Mouse (Mus musculus) embryonic facial prominence, embryonic 12.5 days (tissue): ENCODE data around the gene Psmb9. TPM values are rescaled to one million over a fixed set of nuclear protein-coding genes. Genes with fewer than 3 reads are reported as not detected.

Experiments used
- ATAC-seq: fragments of 200-750 bp; cut with Nextera tagmentation; 2 replicates; pipeline ENCODE4 v1.8.0; 2017; ENCODE audit not compliant: insufficient number of reproducible peaks, insufficient read depth, low FRiP score, low TSS enrichment
- H3K27ac ChIP-seq: fragments of 300-500 bp; sonication (generic); 2 replicates; pipeline ENCODE4 v1.5.1; 2016; ENCODE audit warnings: mild to moderate bottlenecking
- H3K27me3 ChIP-seq: fragments of 300-500 bp; sonication (generic); 2 replicates; pipeline ENCODE4 v1.6.1; 2016; ENCODE audit warnings: mild to moderate bottlenecking, moderate library complexity
- H3K36me3 ChIP-seq: fragments of 300-500 bp; sonication (generic); 2 replicates; pipeline ENCODE4 v1.6.1; 2016; ENCODE audit warnings: mild to moderate bottlenecking
- H3K4me1 ChIP-seq: fragments of 300-500 bp; sonication (generic); 2 replicates; pipeline ENCODE4 v1.6.1; 2016
- H3K4me2 ChIP-seq: fragments of 300-500 bp; sonication (generic); replicated peaks from 2 replicates; pipeline ENCODE4 v1.6.1; 2016; ENCODE audit warnings: mild to moderate bottlenecking, moderate library complexity
- H3K4me3 ChIP-seq: fragments of 300-500 bp; sonication (generic); 2 replicates; pipeline ENCODE4 v1.5.1; 2016; ENCODE audit warnings: mild to moderate bottlenecking
- H3K9ac ChIP-seq: fragments of 300-500 bp; sonication (generic); 2 replicates; pipeline ENCODE4 v1.6.1; 2016; ENCODE audit warnings: mild to moderate bottlenecking, moderate library complexity
- H3K9me3 ChIP-seq: fragments of 300-500 bp; sonication (generic); 2 replicates; pipeline ENCODE4 v1.6.1; 2016; ENCODE audit warnings: mild to moderate bottlenecking, moderate library complexity
- WGBS: fragments of 180-500 bp; shearing (Covaris S2); methylation state at CpG from one replicate; pipeline ENCODE4 v1.1.7; 2016; 5-methylcytosine and 5-hydroxymethylcytosine counted together
- polyA plus RNA-seq: library from polyadenylated mRNA; unstranded; fragments of >200 nt; fragmentation: Nextera tagmentation; extraction: Ambion mirVana; gene quantifications from 2 replicates; pipeline ENCODE4 v1.2.1, GENCODE M21; 2016

Psmb9 gene
- polyA plus RNA-seq, 1 experiment from 2014 or later = 2.0 TPM

DNA sequence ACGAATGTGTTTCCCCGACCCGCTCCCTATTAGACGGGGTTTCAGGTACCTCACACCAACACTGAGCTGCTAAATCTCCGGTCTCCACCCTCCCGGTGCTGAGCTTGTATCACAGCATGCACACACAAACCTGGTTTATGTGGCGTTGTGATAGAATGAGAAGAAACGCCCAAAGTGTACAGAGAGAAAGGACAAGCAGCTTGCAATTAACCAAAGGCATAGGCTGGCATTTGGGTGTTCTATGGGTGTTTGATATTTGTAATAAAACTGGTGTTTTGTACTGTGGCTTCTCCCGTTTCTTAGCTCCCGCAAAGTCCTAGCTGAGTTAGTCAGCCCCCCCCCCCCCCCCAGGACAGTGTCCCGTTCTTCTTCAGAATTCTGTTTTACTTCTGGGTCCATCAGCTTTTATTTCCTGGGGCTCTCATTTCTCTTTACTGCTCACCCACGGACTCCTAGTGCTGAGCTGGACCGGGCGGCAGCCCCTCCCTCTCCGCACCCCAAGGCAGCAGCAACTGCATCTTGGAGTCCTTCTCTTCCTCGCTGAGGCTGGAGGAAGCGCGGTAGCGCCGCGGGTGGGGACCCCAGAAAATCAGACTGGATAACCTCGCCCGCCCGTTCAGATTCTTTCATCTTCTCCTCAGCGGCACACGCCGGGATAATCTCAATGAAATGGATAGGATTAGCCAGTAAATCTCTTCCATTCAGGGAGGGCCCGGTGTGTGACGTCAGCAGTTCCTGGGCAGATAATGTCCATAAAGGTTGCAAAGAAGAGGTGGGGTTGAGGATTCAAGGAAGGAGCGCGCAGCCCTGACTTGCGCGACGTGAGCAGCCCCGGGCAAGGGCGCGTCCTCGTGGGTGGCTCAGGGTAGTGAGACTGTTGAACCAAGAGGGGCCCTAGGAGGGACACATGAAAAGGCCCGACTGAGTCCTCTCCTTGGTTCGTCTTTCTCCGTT is 9.7 kb upstream of the Psmb9 start, which contains the start of gene Psmb8:
Gene Psmb8, plus strand, starts transcription at position 781 of the 954 bp plus-strand sequence.
- Histone ChIP-seq H3K4me2 (peak within 1 kb of the TSS; percentile 58), H3K27me3 (peaks cover 89% of the 10 kb centered on the region), H3K4me1 (peaks cover 9% of the 10 kb centered on the region), H3K36me3 (no peaks in the 10 kb centered on the region), H3K4me3 (peak within 1 kb of the TSS; percentile 32), H3K9ac (no peak within 1 kb of the TSS), H3K27ac (no peak within 1 kb of the TSS), H3K9me3 (no peaks in the 10 kb centered on the region)
- 0 out of 2 replicates have a peak, but pooled peaks have one; percentile 48 for ATAC-seq
- WGBS = 4% methylated on average over 41 of the region's 41 CpGs

DNA sequence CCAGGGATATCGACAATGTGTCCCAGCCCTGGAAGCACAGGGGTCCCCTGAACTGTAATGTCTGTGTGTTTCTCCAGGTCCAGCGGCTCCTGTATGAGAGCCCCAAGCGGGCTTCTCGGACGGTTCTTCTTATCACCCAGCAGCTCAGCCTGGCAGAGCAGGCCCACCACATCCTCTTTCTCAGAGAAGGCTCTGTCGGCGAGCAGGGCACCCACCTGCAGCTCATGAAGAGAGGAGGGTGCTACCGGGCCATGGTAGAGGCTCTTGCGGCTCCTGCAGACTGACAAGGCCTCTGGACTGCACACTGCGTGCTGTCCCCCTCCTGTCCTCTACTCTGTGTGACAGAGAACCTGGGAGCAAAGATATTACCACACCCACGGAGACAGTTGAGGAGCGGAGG is 8.9 kb upstream of the Psmb9 start:
- H3K27me3 ChIP-seq = peaks cover 96% of the 10 kb centered on the region
- ATAC-seq = no peak
- H3K4me1 ChIP-seq = peaks cover 9% of the 10 kb centered on the region
- H3K4me3 ChIP-seq = no peak overlapping the region
- H3K4me2 ChIP-seq = no peak overlapping the region
- WGBS = 29% methylated on average over 12 of the region's 12 CpGs
- H3K36me3 ChIP-seq = no peaks in the 10 kb centered on the region
- no peak overlapping the region for H3K27ac ChIP-seq
- no peaks in the 10 kb centered on the region for H3K9me3 ChIP-seq
- H3K9ac ChIP-seq = no peak overlapping the region

DNA sequence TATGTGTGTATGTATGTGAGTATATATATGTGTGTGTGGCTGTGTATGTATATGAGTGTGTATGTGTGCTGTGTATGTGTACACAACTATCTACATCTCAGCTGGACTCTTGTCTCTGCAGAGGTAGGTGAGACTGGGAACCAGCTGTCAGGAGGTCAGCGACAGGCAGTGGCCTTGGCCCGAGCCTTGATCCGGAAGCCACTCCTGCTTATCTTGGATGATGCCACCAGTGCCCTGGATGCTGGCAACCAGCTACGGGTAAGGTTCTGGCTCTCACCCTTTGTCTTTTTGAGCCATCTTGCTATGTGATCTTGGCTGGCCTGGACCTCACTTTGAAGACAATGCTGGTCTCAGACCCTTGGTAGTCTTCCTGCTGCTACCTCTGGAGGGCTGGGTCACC is 7.2 kb upstream of the Psmb9 start:
- Histone ChIP-seq H3K9me3 (no peaks in the 10 kb centered on the region), H3K4me3 (no peak overlapping the region), H3K4me1 (peaks cover 9% of the 10 kb centered on the region), H3K4me2 (no peak overlapping the region), H3K36me3 (no peaks in the 10 kb centered on the region), H3K27me3 (peaks cover 97% of the 10 kb centered on the region), H3K27ac (no peak overlapping the region), H3K9ac (no peak overlapping the region)
- 95% methylated on average over 4 of the region's 4 CpGs for WGBS
- ATAC-seq = no peak

DNA sequence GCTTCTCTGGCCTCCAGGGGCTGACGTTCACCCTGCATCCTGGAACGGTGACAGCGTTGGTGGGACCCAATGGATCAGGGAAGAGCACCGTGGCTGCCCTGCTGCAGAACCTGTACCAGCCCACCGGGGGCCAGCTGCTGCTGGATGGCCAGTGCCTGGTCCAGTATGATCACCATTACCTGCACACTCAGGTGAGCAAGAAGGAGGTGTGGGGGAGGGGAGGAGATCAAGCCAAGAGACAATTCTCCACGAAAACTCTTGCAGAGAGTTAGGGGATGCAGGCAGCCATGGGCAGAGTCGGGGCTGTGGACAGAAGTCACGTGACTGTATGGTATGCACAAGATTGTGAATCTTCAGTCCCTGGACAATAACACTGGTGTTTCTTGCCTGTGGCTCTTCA is 5.9 kb upstream of the Psmb9 start:
- H3K4me3 ChIP-seq = no peak overlapping the region
- no peak overlapping the region for H3K9ac ChIP-seq
- H3K36me3 ChIP-seq = no peaks in the 10 kb centered on the region
- H3K4me1 ChIP-seq = peaks cover 9% of the 10 kb centered on the region
- H3K4me2 ChIP-seq = no peak overlapping the region
- no peaks in the 10 kb centered on the region for H3K9me3 ChIP-seq
- H3K27me3 ChIP-seq = peaks cover 96% of the 10 kb centered on the region
- 55% methylated on average over 8 of the region's 8 CpGs for WGBS
- no peak overlapping the region for H3K27ac ChIP-seq
- no peak for ATAC-seq

DNA sequence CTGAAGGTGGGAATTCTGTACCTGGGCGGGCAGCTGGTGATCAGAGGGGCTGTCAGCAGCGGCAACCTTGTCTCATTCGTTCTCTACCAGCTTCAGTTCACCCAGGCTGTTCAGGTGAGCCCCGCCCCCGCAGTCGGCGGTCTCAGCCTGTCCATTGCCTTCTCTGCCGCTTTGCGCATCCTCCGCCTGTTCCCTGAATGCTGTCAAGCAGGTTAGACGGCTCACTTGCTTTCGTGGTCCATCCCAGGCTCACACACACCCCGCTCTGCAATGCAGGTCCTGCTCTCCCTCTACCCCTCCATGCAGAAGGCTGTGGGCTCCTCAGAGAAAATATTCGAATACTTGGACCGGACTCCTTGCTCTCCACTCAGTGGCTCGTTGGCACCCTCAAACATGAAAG is 5.3 kb upstream of the Psmb9 start:
- Histone ChIP-seq H3K4me2 (0 out of 2 replicates have a peak overlapping the region, but pooled peaks have one; percentile 2), H3K27me3 (peaks cover 95% of the 10 kb centered on the region), H3K4me3 (no peak overlapping the region), H3K9me3 (no peaks in the 10 kb centered on the region), H3K36me3 (no peaks in the 10 kb centered on the region), H3K9ac (no peak overlapping the region), H3K27ac (no peak overlapping the region), H3K4me1 (peaks cover 8% of the 10 kb centered on the region; the same call in 1 of the 2 replicates)
- 22% methylated on average over 16 of the region's 16 CpGs for WGBS
- no peak for ATAC-seq

DNA sequence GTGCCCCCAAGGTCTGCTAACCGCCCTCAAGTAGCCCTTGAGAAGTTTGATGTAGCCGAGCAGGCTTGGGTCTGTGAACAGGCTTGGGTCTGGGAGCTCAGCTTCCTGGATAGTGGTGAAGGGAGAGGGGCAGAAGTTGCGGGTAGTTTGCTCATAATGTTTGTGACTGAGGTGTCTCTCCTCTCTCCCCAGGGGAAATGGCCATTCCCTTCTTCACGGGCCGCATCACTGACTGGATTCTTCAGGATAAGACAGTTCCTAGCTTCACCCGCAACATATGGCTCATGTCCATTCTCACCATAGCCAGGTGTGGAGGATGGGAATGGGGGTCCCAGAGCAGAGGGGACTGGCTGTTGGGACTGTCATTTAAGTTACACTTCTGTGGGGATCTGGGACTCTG is 1.4 kb upstream of the Psmb9 start:
- Histone ChIP-seq H3K36me3 (no peaks in the 10 kb centered on the region), H3K9ac (no peak overlapping the region), H3K9me3 (no peaks in the 10 kb centered on the region), H3K4me2 (no peak overlapping the region), H3K4me3 (no peak overlapping the region), H3K27me3 (peaks cover 79% of the 10 kb centered on the region), H3K4me1 (peaks cover 14% of the 10 kb centered on the region; the same call in 1 of the 2 replicates), H3K27ac (no peak overlapping the region)
- WGBS = 62% methylated on average over 6 of the region's 6 CpGs
- ATAC-seq = no peak

DNA sequence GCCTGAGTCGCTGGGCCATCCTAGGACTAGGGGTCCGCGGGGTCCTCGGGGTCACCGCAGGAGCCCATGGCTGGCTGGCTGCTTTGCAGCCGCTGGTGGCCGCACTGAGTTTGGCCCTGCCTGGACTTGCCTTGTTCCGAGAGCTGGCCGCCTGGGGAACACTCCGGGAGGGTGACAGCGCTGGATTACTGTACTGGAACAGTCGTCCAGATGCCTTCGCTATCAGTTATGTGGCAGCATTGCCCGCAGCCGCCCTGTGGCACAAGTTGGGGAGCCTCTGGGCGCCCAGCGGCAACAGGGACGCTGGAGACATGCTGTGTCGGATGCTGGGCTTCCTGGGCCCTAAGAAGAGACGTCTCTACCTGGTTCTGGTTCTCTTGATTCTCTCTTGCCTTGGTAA is 446 bp upstream of the Psmb9 start:
- H3K27ac ChIP-seq = no peak overlapping the region
- peak; percentile 17; the same call in 1 of the 2 replicates for ATAC-seq
- WGBS = 3% methylated on average over 20 of the region's 20 CpGs
- no peaks in the 10 kb centered on the region for H3K9me3 ChIP-seq
- no peaks in the 10 kb centered on the region for H3K36me3 ChIP-seq
- peak overlapping the region; percentile 63 for H3K9ac ChIP-seq
- H3K4me2 ChIP-seq = peak overlapping the region; percentile 86
- peaks cover 78% of the 10 kb centered on the region for H3K27me3 ChIP-seq
- peaks cover 14% of the 10 kb centered on the region; the same call in 1 of the 2 replicates for H3K4me1 ChIP-seq
- H3K4me3 ChIP-seq = peak overlapping the region; percentile 47

DNA sequence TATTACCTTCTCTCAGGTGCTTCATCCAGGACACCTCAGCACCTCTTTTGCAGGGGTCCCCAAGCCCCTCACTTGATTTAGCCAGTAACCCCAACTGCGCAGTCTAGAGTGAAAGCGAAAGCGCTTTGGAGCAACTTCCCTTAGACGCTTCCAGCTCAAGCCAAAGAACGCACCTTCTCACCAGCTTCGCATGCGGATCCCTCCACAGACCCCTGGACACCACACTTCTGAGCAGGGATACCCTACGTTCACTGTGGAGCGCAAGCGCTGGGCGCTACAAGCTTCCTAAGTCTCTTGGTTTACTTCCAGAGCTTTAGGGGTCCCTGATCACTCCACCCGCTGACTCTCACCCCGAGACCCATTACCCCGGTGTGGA is 691 bp downstream of the Psmb9 start:
- no peak overlapping the region for H3K27ac ChIP-seq
- ATAC-seq = no peak; the same call in 1 of the 2 replicates
- H3K27me3 ChIP-seq = peaks cover 73% of the 10 kb centered on the region
- H3K36me3 ChIP-seq = no peaks in the 10 kb centered on the region
- H3K4me2 ChIP-seq = peak overlapping the region; percentile 86
- peak overlapping the region; percentile 39; the same call in 1 of the 2 replicates for H3K9ac ChIP-seq
- H3K9me3 ChIP-seq = no peaks in the 10 kb centered on the region
- H3K4me3 ChIP-seq = peak overlapping the region; percentile 47
- peaks cover 14% of the 10 kb centered on the region; the same call in 1 of the 2 replicates for H3K4me1 ChIP-seq
- 3% methylated on average over 14 of the region's 14 CpGs for WGBS

DNA sequence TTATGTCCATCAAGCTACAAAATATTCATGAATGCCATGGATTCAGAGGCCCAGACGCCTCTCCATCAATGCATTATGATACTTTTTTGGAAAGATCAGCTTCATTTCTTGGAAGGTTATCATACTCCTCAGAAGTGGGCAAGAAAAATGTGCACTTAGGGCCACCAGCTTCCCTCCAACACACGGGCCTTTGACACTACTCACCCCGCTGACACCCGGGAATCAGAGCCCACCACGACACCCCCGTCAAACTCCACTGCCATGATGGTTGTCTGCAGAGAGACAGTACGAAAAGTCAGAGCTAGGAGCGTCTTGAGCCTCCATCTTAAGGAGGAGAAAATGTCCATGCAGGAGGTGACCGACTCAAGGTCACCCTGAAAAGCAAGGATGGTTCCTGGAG is 2.0 kb downstream of the Psmb9 start:
- peaks cover 14% of the 10 kb centered on the region; the same call in 1 of the 2 replicates for H3K4me1 ChIP-seq
- no peak overlapping the region for H3K4me2 ChIP-seq
- no peak for ATAC-seq
- no peaks in the 10 kb centered on the region for H3K9me3 ChIP-seq
- no peak overlapping the region for H3K27ac ChIP-seq
- no peaks in the 10 kb centered on the region for H3K36me3 ChIP-seq
- WGBS = 85% methylated on average over 9 of the region's 9 CpGs
- H3K9ac ChIP-seq = no peak overlapping the region
- peaks cover 60% of the 10 kb centered on the region for H3K27me3 ChIP-seq
- H3K4me3 ChIP-seq = no peak overlapping the region

DNA sequence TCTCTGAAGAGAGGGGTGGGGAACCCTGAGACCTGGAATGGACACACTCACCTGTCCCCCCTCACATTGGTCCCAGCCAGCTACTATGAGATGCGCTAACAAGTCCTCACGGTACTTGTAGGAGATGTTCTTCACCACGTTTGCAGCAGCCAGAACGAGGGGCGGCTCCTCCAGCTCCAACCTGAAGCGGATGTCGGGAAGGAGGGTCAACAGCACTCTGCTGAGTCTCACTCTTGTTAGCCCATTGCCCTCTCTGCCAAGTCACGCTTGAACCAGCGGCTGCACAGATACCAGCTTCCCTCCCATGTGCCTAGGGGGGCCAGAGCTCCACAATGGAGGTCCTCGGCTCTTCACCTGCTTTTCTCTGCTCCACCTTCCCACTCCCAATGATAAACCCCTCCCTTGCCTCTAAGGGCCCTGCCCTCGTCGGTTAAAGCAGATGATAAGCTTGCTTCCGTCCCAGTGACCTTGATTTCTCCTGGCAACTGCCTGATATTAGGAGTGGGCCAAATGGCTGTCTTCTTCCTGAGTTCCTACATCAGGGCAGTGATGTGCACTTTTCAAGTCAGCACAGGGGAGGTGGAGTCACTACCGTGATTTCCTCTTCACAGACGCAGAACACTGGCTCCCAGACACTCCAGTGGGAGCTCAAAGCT is 3.9 kb downstream of the Psmb9 start:
- ATAC-seq = no peak
- Histone ChIP-seq H3K4me3 (no peak overlapping the region), H3K27ac (no peak overlapping the region), H3K4me1 (peaks cover 14% of the 10 kb centered on the region; the same call in 1 of the 2 replicates), H3K9me3 (no peaks in the 10 kb centered on the region), H3K9ac (no peak overlapping the region), H3K4me2 (no peak overlapping the region), H3K36me3 (no peaks in the 10 kb centered on the region), H3K27me3 (peaks cover 44% of the 10 kb centered on the region)
- 80% methylated on average over 15 of the region's 15 CpGs for WGBS

DNA sequence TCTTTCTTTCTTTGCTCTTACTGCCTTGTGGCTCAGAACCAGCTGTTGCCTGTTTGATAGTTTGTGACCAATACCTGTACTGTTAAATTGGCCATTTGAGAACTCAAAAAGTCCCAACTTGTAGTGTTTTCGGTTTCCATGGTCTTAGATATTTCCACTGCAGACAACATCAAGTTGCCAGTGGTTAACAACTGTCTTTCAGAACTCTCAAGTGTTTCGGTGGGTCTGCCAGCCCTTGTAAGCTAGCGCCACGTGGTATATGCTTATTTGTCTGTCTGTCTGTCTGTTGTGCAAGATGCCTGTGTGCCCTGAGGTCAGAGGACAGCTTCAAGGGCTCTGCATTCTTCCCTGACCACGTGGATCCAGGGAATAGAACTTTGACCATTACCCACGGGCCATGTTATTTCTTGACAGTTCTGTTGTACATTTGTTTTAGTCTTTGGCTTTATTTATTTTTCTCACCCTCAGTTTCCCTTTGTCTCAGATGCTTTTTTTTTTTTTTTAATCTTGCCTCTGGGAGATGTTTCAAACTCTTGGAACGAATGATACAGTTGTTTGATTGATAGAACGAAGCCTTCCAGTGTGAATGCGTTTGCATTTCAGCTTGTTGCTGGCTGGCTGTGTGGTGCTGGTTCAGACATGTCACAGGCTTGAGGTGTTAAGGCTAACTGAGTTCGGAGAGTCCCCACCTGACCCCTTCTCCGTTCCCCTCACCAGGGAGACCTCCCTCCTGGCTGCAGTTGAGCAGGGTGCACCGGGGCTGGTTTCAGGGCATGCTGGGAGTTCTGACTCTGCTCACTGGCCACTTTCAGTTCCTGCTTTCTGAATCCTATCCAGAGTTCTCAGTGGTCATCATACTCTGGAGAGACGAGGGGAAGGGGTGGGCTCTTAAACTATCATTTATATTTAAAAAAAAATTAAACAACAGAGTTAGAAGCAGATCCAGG is 7.4 kb downstream of the Psmb9 start:
- 67% methylated on average over 13 of the region's 13 CpGs for WGBS
- H3K9ac ChIP-seq = no peak overlapping the region
- no peaks in the 10 kb centered on the region for H3K36me3 ChIP-seq
- no peak overlapping the region for H3K4me2 ChIP-seq
- no peak for ATAC-seq
- H3K4me3 ChIP-seq = no peak overlapping the region
- peaks cover 7% of the 10 kb centered on the region; the same call in 1 of the 2 replicates for H3K9me3 ChIP-seq
- no peaks in the 10 kb centered on the region for H3K4me1 ChIP-seq
- H3K27ac ChIP-seq = no peak overlapping the region
- H3K27me3 ChIP-seq = peaks cover 18% of the 10 kb centered on the region; the same call in 1 of the 2 replicates
